Mouse (Mus musculus): ENCODE measurements around the gene Slc51a. TPM values are rescaled to one million over a fixed set of nuclear protein-coding genes. Genes with fewer than 3 reads are reported as not detected.

Gene Slc51a
- total and polyA plus RNA-seq, 3 experiments = 0.08 to 0.17 TPM; not detected in 1

GRCm38 (mm10) chr16:32508035-32508434 lies 20.4 kb upstream of the Slc51a start:
- Histone ChIP-seq H3K4me1 (ENCODE audit: control insufficient read depth in 1 of 2, insufficient read depth in 2 of 2) (peaks cover 0 to 3% of the 10 kb centered on the region in 2 experiments; a peak in 1 of 4 replicates), H3K4me2 (ENCODE audit: insufficient read depth, low read depth, poor library complexity, severe bottlenecking) (no peak overlapping the region)
- in situ Hi-C loops (cut with MboI; ENCODE audit: low pct_ligation_motif_present, low pct_unique_long_range_greater_than_20kb, low sequenced_read_pairs) = no loop called here

GRCm38 (mm10) chr16:32507407-32507806 lies 19.7 kb upstream of the Slc51a start:
- Histone ChIP-seq H3K27me3 (replicated peaks) (peaks cover 5% of the 10 kb centered on the region), H3K4me1 (ENCODE audit: control insufficient read depth in 1 of 2, insufficient read depth in 2 of 2) (peaks cover 3 to 9% of the 10 kb centered on the region in 2 experiments; a peak in 3 of 4 replicates), H3K4me2 (ENCODE audit: insufficient read depth, low read depth, poor library complexity, severe bottlenecking) (no peak overlapping the region), H3K79me2 (replicated peaks; ENCODE audit: control insufficient read depth, extremely low read depth, insufficient read depth, poor library complexity, severe bottlenecking) (no peaks in the 10 kb centered on the region), H3K4me3 (replicated peaks in 1 of 3; ENCODE audit: low read depth in 2 of 3, low read length in 2 of 3, poor library complexity in 1 of 3) (no peak overlapping the region), H3K9me3 (replicated peaks; ENCODE audit: low read length) (no peaks in the 10 kb centered on the region), H3K27ac (ENCODE audit: insufficient read depth, low read depth) (no peak overlapping the region), H3K36me3 (replicated peaks in 1 of 2; ENCODE audit: control insufficient read depth in 1 of 2, insufficient read depth in 1 of 2, low read length in 1 of 2) (no peaks in the 10 kb centered on the region), H3K9ac (ENCODE audit: insufficient read depth, low read depth) (no peak overlapping the region)
- dilution Hi-C loops (cut with MboI; ENCODE audit: extremely low pct_ligation_motif_present, extremely low pct_unique_long_range_greater_than_20kb, low sequenced_read_pairs) (no loop called here), in situ Hi-C loops (cut with MboI; ENCODE audit: low pct_ligation_motif_present, low pct_unique_long_range_greater_than_20kb, low sequenced_read_pairs) (no loop called here)
- DNase-seq (ENCODE audit: extremely low read depth) = peak; percentile 77
- no peak for TF ChIP-seq CHD1 (IDR thresholded peaks at IDR 0.05; ENCODE audit: low read depth, low read length)
- peak; percentile 91 for TF ChIP-seq ZC3H11A (IDR thresholded peaks at IDR 0.05; ENCODE audit: low read depth, low read length)
- TF ChIP-seq MYC (IDR thresholded peaks at IDR 0.05; ENCODE audit: low read depth, low read length) = no peak
- no peak for TF ChIP-seq MAZ (IDR thresholded peaks at IDR 0.05; ENCODE audit: low read depth, low read length)
- TF ChIP-seq UBTF (IDR thresholded peaks at IDR 0.05; ENCODE audit: low read depth, low read length) = no peak
- no peak for TF ChIP-seq MAX (IDR thresholded peaks at IDR 0.05; ENCODE audit: low read length)
- peak; percentile 63 for TF ChIP-seq BHLHE40 (IDR thresholded peaks at IDR 0.05; ENCODE audit: low read depth, low read length)
- TF ChIP-seq IRF4 (IDR thresholded peaks at IDR 0.05; ENCODE audit: low read depth, low read length) = peak; percentile 53; the same call in 1 of the 2 replicates
- peak; percentile 96 to 98 for TF ChIP-seq CTCF (conservative IDR thresholded peaks at IDR 0.05 in 1 of 2, IDR thresholded peaks at IDR 0.05 in 1 of 2; ENCODE audit: low read depth in 2 of 2, low read length in 2 of 2)
- no peak for TF ChIP-seq MAFK (IDR thresholded peaks at IDR 0.05; ENCODE audit: insufficient replicate concordance, low read length)
- no peak for TF ChIP-seq NRF1 (IDR thresholded peaks at IDR 0.05; ENCODE audit: low read depth, low read length)
- no peak for TF ChIP-seq POLR2A (IDR thresholded peaks at IDR 0.05; ENCODE audit: low read depth, low read length)
- TF ChIP-seq ETS1 (conservative IDR thresholded peaks at IDR 0.05; ENCODE audit: low read depth, low read length) = no peak
- no peak for TF ChIP-seq ZNF384 (IDR thresholded peaks at IDR 0.05; ENCODE audit: low read depth, low read length)
- TF ChIP-seq RAD21 (IDR thresholded peaks at IDR 0.05; ENCODE audit: low read depth, low read length) = peak; percentile 100
- no peak for TF ChIP-seq RCOR1 (conservative IDR thresholded peaks at IDR 0.05; ENCODE audit: low read depth, low read length)
- no peak for TF ChIP-seq EP300 (IDR thresholded peaks at IDR 0.05; ENCODE audit: low read length)
- peak; percentile 53; the same call in 1 of the 2 replicates for TF ChIP-seq NELFE (IDR thresholded peaks at IDR 0.05; ENCODE audit: low read depth, low read length)
- peak; percentile 93 for TF ChIP-seq SMC3 (IDR thresholded peaks at IDR 0.05; ENCODE audit: low read depth, low read length)
- no peak for TF ChIP-seq ZMIZ1 (IDR thresholded peaks at IDR 0.05; ENCODE audit: low read depth, low read length)
- TF ChIP-seq MEF2A (IDR thresholded peaks at IDR 0.05; ENCODE audit: borderline replicate concordance, low read depth, low read length) = no peak
- TF ChIP-seq POLR2AphosphoS2 (IDR thresholded peaks at IDR 0.05; ENCODE audit: low read depth, low read length) = no peak

More at GRCm38 (mm10) chr16:32508035-32508434, 20.4 kb upstream of the Slc51a start:
- Histone ChIP-seq H3K36me3 (replicated peaks in 1 of 2; ENCODE audit: control insufficient read depth in 1 of 2, insufficient read depth in 1 of 2, low read length in 1 of 2) (no peaks in the 10 kb centered on the region), H3K27me3 (replicated peaks) (peaks cover 5% of the 10 kb centered on the region), H3K4me3 (replicated peaks in 1 of 3; ENCODE audit: low read depth in 2 of 3, low read length in 2 of 3, poor library complexity in 1 of 3) (no peak overlapping the region), H3K9ac (ENCODE audit: insufficient read depth, low read depth) (no peak overlapping the region), H3K9me3 (replicated peaks; ENCODE audit: low read length) (no peaks in the 10 kb centered on the region), H3K27ac (ENCODE audit: insufficient read depth, low read depth) (no peak overlapping the region), H3K79me2 (replicated peaks; ENCODE audit: control insufficient read depth, extremely low read depth, insufficient read depth, poor library complexity, severe bottlenecking) (no peaks in the 10 kb centered on the region)
- no peak for DNase-seq (ENCODE audit: extremely low read depth)
- dilution Hi-C loops (cut with MboI; ENCODE audit: extremely low pct_ligation_motif_present, extremely low pct_unique_long_range_greater_than_20kb, low sequenced_read_pairs) = no loop called here
- no peak for TF ChIP-seq RAD21 (IDR thresholded peaks at IDR 0.05; ENCODE audit: low read depth, low read length)
- no peak for TF ChIP-seq MXI1 (IDR thresholded peaks at IDR 0.05; ENCODE audit: low read depth, low read length)
- TF ChIP-seq POLR2A (IDR thresholded peaks at IDR 0.05; ENCODE audit: low read depth, low read length) = no peak
- TF ChIP-seq TBP (conservative IDR thresholded peaks at IDR 0.05; ENCODE audit: low read depth, low read length) = no peak
- TF ChIP-seq EP300 (IDR thresholded peaks at IDR 0.05; ENCODE audit: low read length) = no peak
- TF ChIP-seq CHD2 (IDR thresholded peaks at IDR 0.05; ENCODE audit: low read length) = no peak
- no peak for TF ChIP-seq E2F4 (IDR thresholded peaks at IDR 0.05; ENCODE audit: insufficient replicate concordance, low read depth, low read length)
- TF ChIP-seq MEF2A (IDR thresholded peaks at IDR 0.05; ENCODE audit: borderline replicate concordance, low read depth, low read length) = no peak
- TF ChIP-seq UBTF (IDR thresholded peaks at IDR 0.05; ENCODE audit: low read depth, low read length) = no peak
- no peak for TF ChIP-seq SIN3A (IDR thresholded peaks at IDR 0.05; ENCODE audit: low read length)
- no peak for TF ChIP-seq POLR2AphosphoS2 (IDR thresholded peaks at IDR 0.05; ENCODE audit: low read depth, low read length)
